Mouse (Mus musculus): Measurements from ENCODE around the gene Vapa. TPM values are rescaled to one million over a fixed set of nuclear protein-coding genes. Genes with fewer than 3 reads are reported as not detected.
"Not testable (repeated sequence)": the region's sequence is repeated elsewhere in the genome, so short reads cannot be mapped to it uniquely, and the experiment has no call there.

Gene Vapa
- total RNA-seq (2021): 100 to 1,000 TPM; 167 to 168 TPM

DNA sequence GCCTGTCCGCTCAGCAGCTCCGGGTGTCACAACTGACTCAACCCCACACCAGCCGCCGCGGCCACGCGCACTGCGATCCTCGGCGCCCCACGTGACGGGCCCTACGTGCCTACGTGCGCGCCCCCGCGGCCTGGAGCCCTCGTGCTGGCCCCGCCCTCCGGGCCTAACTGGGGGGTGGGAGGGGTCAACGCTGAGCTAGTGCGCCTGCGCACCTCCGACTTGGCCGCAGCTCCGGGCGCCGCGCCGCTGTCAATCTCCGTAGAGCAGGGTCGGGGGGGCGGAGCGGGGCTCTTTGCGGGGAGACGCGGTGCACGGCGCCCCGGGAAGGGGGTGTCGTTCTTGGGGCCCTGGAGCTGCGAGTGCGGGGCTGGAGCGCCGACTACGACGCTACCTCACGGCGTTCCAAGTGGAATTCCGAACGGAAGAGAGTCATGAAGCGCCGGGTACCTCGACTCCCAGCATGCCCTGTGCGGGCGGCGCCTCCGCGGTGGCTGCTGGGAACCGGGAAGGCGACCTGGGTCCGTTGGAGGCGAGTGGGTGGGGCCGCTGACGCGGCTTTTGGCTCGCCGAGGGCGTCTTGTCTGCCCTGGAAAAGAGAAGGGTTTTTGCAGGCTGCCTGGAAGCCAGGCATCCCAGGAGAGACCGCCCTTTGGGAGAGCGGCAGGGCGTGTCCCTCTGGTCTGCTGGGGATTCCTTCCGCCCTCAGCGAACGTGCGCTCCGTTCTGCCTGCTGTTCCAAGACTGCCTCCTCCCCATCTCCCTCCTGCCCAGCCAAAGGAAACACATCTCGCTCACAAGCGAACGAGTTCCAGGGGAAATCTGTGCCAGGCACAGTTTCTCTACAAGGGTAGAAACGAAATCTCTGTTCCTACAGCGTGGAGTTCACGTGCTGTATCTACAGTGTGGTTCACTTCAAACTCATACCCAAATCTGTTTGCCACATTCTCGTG, at the start of gene Vapa:
TSS of gene Vapa (minus strand) at position 93 of the 950 bp plus-strand sequence.
- DNase-seq: peak; percentile 99
- intact Hi-C loops (cut with DNase I): loop anchor here (10.0 kb wide), 1 partner anchor 161 kb away; the partner anchor contains the start of gene Rab31

DNA sequence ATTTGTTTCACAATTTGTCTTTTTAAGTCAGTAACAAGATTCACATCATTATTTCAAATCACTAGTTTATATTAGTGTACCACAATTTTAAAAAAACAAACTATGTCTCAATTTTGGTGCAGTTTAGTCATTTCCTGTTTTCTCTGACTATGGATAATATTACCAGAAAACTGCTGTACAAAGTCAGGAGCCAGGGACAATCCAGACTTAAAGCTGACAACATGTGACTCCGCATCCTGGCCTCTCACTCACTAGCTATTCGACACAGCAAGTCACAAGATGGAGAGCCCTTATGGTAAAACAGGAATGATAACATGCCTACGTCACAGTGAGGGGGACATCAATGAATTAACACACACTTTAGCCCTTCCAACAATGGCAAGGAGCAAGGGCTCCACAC, 49.3 kb upstream of the Vapa start:
- DNase-seq: no peak
- intact Hi-C loops (cut with DNase I): no loop called here

DNA sequence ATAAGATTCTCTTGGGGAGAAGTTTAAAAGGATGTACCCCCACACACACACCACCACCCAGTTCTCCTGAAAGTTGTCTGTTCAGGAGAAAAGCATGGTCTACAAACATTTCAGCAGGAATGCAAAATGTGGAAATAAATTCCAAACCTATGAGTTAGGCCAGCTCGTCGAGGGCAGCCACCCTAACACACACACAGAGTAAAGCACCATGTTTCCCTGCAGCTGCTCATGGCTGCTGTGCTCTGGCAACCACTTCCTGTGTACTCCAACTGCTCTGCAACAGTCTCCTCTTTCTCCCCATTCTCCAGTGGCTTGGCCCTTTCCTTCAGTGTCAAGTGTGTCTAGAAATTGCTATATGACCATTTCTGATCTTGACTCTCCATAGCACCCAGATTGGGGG, 45.1 kb upstream of the Vapa start:
- no peak for DNase-seq
- intact Hi-C loops (cut with DNase I): no loop called here

DNA sequence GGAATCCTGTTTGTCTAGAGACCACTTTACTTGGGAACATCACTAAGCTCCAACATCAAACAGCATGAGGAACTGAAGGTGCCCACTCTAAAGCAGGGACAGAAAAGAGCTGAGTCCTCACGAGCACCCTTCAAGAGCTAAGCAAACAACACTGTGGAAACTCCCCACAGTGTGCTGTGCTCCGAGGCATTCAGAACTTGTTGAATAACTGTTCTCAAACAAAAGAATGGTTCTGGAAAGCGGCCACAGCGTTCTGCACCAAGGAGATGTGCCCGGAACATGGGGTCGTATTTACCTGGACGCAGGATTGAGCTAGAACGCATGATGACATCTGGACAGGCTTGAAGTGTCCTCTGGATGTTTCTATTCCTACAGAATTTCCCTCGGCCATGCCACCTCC, 44.6 kb upstream of the Vapa start:
- intact Hi-C loops (cut with DNase I): no loop called here
- DNase-seq: no peak

DNA sequence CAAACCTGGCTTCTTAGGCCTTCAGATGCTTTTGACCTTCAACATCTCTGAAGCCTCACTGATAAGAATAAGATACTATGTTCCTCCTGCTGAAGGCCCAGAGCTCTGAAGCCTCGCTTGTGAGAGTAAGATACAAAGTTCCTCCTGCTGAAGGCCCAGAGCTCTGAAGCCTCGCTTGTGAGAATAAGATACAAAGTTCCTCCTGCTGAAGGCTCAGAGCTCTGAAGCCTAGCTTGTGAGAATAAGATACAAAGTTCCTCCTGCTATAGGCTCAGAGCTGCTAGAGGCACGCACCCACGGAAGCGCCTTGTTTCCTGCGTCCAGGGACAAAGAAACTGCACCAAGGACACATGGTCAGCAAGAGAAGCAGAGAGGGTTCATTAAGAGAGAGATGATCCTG, 43.4 kb upstream of the Vapa start:
- no peak for DNase-seq
- intact Hi-C loops (cut with DNase I): no loop called here

DNA sequence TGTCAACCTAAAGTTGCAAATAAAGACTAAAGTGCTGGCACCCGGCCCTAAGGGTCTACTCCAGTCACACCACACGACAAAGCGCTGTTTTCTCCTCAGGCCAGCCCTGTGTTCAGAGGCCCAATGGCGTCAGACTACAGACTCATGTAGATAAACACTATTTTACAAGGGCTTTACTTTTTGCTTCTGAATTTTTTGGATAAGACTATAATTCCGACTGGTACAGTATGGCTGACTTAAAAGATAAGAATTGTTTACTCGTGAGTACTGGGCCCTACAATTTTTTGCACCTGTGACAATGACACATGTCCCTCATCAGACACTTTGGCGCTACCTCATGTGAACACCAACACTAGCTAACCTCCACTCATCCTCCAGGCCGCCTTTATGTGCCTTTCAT, 42.7 kb upstream of the Vapa start:
- no peak for DNase-seq
- intact Hi-C loops (cut with DNase I): no loop called here

DNA sequence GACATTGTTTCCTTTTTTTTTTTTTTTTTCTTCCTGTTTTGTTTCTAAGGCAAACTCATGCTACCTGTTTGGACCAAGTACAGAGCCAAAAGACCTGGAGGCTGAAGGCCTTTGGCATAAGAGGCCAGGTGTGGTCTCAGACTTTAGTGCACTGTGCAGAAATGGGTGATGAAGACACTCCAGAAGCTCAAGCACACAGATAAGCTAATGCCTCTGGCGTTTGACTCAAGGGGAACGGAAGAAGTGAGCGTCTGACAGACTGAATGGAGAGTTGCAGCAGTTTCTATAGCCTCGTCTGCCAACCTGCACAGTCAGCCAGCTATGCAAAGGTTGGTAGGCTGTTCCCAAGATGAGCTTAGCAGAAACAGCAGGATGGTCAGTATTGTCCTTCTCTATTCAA, 42.3 kb upstream of the Vapa start:
- intact Hi-C loops (cut with DNase I): no loop called here
- DNase-seq: no peak

DNA sequence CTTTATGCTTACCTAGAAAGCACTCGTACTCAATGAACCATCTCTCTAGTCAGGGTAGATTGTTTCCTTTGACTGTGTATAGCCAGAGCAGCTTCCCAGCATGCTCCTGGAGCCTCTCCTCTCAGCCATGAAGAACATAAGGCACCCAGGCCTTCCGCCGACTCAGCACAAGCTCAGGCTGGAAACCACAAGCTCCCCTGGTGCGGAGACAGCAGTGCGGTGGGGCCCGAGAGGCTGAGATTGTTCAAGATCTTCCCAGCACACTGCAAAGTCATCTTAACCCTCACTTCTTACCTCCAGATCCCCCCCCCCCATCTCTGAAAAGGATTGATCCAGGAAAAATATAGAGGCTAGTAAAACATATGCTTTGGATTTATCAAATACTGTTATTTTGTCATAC, 37.2 kb upstream of the Vapa start:
- DNase-seq: no peak

DNA sequence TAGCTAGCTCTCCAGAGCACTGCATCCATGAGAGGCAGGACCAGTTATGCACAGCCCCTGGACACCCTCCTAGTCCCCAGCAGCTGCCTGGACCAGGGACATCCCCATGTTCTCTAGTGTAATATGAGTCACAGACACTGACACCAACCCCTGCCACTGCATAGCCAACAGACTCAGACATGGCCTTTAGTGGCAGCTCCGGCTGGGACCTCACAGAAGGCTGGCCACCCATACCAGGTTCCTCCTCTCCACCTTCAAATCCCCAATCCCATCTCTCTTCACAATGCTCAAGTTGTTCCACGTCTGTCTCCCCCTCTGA, 35.8 kb upstream of the Vapa start:
- DNase-seq: no peak
- intact Hi-C loops (cut with DNase I): no loop called here

More for the DNA sequence above, 37.2 kb upstream of the Vapa start:
- intact Hi-C loops (cut with DNase I): no loop called here

DNA sequence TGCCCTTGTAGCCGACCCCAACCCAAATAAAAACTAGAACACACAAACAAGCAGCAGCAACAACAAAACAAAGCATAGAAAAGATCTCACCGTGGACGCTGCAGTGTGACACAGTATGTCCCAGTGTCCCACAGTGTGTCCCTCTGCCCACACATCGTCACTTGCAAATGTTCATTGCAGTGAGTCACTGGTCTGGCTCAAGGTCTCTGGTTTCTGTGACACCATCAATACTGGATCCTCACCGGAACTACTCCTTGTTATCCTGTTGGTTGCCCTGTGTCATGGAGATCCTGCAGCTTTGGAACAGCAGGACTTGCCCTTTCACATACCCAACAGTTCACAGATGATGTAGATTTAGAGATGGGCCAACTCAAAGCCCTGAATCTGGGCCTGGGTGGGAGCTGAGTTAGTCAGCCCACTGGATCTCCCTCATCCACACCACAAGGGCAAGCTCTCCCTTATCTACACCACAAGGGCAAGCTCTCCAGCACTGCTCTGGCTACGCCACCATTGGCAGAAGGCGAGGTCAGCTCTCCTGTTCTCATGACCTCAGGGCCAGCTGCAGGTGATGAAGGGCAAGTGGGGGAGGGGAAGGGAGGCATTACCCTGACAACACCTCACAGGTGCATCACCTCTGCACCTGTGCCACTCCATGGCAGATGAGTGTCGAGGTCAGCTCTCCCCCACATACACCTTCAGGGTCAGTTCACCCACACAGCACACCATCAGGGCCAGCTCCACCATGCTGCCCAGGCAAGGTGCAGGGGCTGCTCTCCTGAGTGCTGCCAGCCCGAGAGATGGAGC, 35.2 kb upstream of the Vapa start:
- DNase-seq: no peak
- intact Hi-C loops (cut with DNase I): no loop called here

DNA sequence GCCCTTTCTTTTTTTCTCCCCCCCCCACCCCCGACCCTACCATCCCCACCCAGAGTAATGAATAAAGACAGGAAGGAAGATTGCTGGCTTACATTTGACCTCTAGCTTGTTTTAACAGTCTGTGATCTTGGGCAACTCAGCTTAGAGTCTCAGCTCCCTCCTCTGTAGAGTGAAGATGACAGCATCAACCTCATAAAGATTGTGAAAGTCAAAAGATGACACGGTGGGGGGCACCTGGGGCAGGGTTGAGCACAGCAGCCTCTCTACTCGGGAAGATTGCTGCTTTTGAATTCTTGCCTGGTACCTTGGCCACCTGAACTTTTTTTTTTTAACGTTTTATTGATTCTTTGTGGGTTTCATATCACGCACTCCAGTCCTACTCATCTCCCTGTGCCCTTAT, 34.6 kb upstream of the Vapa start:
- intact Hi-C loops (cut with DNase I): no loop called here
- no peak for DNase-seq

DNA sequence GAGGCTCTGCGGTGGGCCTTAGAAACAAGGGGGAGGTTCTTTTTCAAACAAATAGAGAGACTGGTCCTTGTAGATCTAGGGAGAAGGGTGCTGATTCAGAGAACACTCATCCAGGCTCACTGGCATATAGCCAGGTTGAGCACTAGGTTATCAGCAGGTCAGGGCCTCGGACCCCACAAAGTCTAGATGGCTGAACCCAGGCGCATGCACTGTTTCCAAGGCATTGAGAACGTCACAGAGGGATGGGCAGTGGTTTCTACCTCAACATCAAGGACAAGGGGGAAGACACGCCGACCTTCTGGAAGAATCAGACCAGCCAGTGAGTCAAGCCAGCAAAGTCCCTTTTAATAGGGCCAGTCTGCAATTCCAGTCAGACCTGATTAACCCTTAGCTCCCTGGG, 33.9 kb upstream of the Vapa start:
- DNase-seq: no peak
- intact Hi-C loops (cut with DNase I): no loop called here

DNA sequence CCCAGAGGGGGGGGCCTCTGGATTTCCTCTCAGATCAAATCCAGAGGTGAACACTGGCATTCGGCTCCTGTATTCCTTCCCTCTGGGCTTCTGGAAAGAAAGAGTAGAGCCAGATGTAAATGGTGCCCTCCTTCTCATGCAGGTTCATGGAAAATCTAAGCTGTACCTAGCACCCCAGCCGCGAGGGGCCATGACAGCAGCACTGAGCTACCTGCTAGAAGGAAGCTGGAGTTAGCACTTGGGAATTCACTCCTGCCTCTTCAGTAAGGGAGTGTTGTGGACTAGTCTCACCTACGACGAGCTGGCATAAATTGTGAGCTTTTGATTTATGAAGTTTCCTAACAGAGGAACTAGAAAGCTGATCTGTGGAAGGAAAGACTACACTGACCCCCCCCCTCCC, 30.2 kb upstream of the Vapa start:
- intact Hi-C loops (cut with DNase I): no loop called here
- DNase-seq: no peak

DNA sequence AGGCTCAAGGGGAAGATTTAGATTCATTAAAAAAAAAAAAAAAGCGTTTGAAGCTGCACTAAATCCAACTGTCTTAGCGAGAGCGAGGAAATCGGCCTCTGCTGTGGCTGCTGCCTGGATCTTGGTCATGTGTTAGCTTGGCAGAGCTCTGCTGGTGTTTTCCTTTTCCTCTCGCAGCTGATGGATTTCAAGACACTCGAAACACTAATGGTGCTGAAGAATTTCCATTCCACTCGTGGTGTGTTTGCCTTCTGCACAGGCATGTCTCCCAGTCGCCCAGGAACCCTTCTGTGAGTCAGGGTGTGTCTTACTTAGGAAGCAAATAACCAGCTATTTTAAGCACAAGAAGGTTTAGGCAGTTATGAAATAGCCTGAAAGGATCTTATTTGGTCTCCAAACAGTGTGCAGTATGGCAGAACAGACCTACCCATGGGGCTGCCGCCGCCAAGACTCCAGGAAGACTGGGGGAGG, 29.7 kb upstream of the Vapa start:
- no peak for DNase-seq
- intact Hi-C loops (cut with DNase I): no loop called here

DNA sequence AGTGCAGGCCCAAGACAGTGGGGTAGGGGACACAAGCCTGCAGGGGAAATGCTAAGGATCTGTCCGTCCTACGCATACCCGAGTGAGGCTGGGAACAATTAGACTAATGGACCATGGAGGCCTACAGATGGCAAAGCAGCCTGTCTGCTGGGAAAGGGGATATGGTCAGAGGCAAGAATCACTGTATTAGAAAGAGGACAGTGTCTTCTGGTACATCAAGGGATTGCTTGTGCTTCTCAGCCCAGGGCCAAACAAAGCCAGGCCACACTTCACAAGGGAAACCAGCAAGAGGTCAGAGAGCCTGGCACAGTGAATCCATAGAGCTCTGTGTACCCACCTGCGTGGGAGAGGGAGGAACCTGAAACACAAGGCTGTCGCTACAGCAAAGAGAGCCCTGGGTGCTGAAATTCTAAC, 29.2 kb upstream of the Vapa start:
- intact Hi-C loops (cut with DNase I): no loop called here
- DNase-seq: peak; percentile 7

DNA sequence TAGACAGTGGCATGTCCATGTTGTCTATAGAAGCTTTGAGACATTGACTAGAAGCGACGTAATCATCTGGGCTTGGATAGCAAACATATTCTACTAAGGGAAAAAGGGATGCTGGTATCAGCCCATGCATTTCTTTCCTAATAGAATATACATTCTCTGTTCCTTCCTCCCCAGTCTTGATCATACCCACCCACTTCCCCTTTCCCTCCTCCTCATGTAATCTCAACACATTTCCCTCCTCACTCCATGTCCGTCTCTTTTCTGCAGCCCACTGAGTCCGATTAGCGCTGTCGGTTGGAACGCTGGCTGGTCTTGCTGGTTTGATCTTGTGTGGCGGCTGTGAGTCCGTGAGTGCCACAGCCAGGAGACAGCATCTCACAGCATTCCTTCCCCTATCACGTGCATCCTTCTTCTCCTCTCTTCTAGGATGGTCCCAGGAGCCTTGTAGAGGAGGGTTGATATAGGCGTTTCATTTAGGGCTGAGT, 28.4 kb upstream of the Vapa start, which contains the start of gene Txndc2:
TSS of gene Txndc2 (minus strand) at position 435 of the 485 bp plus-strand sequence.
- intact Hi-C loops (cut with DNase I): no loop called here
- DNase-seq: no peak

DNA sequence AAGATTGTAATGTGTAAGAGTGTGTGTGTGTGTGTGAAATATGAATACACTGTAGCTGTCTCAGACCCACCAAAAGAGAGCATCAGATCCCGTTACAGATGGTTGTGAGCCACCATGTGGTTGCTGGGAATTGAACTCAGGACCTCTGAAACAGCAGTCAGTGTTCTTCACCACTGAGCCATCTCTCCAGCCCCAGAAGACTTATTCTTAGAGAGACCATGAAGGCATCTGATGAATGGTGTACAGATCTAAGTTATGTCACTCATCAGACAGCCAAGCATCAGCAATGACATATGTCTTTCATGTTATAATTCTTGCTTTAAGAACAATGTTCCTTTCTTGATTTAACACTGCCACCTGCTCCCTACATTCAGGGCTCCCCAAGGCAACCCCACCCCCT, 25.8 kb upstream of the Vapa start:
- DNase-seq: no peak
- intact Hi-C loops (cut with DNase I): no loop called here

DNA sequence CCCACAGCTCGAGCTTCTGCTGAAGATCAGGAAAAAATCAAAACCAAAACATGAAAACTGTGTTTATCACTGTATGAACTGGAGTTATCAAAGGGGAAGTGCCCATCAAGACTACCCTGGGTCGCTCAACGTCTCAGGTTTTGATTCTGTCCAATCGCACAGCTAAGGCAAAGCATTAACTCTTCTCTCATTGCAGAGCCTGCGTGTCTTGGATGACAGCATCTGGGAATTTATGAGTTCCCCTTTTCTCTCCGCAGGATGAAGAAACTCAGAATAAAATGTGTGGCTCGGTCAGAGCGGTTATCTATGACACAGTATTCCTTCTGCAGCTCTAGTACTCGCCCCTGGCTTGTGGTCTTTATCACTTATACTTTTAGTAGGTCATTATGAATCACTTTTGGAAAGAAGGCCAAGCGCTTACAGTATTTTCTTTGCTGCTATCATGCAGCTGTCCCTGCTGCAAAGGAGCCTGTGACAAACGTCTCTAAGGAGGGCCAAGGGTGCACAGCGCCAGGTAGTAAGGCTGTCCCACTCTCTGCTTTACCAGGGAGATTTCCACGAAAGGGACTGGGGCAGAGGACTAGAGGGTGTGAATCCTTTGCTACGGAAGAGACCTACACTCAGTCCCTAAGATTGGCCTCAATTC, 22.5 kb upstream of the Vapa start:
- no peak for DNase-seq
- intact Hi-C loops (cut with DNase I): no loop called here

DNA sequence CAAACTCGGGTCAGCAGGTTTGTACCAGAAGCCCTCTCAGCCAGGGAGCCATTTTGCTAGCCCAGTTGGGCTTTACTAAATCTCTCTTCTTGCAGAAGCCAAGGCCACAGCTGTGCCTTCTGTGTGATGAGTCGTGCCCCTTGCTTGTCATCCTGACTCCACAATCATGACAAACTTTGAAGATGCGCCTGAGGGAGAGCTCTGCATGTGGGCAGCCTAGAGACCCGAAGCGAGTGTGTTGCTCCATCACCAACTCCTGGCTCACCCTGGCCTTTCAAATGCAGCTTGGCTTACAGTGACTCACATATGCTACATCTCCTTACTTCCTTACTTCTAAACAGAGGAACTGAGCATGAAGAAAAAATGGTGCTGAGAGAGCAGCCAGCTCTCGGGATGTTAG, 16.6 kb upstream of the Vapa start:
- DNase-seq: no peak
- intact Hi-C loops (cut with DNase I): no loop called here

DNA sequence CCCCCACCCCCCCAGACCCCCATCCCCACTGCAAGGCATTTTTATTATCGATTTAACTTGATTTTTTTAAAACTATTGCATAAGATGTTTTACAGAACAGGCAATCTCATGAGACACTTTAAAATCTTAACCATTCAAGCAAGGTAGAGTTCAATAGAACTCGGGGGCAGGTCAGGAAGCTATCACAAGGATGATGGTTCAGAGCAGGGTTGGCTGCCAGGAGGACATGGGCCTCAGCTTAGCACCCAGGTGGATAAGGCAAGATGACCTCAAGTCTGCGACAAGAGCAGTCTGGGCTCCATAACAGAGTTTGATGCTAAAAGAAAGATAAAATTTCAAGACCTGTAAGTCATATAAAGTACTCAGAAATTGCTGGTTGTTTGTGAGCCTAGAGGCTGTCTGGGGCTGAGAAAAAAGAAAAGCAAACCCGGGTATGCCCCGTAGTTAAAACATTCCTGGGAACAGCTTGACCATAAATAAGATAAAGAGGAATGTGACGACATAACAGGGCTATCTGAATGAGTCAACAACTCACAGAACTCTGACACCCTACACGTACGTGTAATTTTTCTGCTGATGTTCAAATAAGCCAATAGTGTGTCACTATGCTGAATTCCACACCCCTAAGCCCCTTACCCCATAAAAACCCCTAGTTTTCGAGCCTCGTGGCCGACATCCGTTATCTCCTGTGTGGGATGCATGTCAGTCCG, 15.6 kb upstream of the Vapa start:
- intact Hi-C loops (cut with DNase I); DNase-seq: not testable (repeated sequence)
